Mouse (Mus musculus) CH12.LX (cell line): Measurements from ENCODE around the gene Prkag2. TPM values are rescaled to one million over a fixed set of nuclear protein-coding genes. Genes with fewer than 3 reads are reported as not detected.

Experiments
- DNase-seq: peaks from one replicate; pipeline ENCODE4 v3.0.0-alpha.2; 2013; ENCODE audit errors: extremely low read depth
- H3K27ac ChIP-seq: 2 replicates; pipeline ENCODE4 v1.5.1; 2012; ENCODE audit warnings: low read depth, mild to moderate bottlenecking, control low read depth, moderate library complexity; ENCODE audit not compliant: insufficient read depth
- H3K27me3 ChIP-seq: replicated peaks from 2 replicates; pipeline ENCODE3; 2012; ENCODE audit warnings: inconsistent platforms
- H3K36me3 ChIP-seq, 2 experiments: replicated peaks in 1 of 2; 2 replicates each; pipeline versions ENCODE3 to v1.6.1; 2012; ENCODE audit warnings: inconsistent platforms in 1 of 2, low read length in 1 of 2, mild to moderate bottlenecking in 1 of 2, mixed read lengths in 1 of 2, moderate library complexity in 1 of 2; ENCODE audit not compliant: control insufficient read depth in 1 of 2, insufficient read depth in 1 of 2
- H3K4me1 ChIP-seq, 2 experiments: 2 replicates each; pipeline ENCODE4 v1.6.1; 2012; ENCODE audit warnings: inconsistent platforms in 1 of 2, moderate library complexity in 1 of 2; ENCODE audit not compliant: insufficient read depth in 2 of 2, control insufficient read depth in 1 of 2
- H3K4me2 ChIP-seq: 2 replicates; pipeline ENCODE4 v1.6.1; 2012; ENCODE audit warnings: low read depth, mild to moderate bottlenecking, control low read depth; ENCODE audit not compliant: poor library complexity, insufficient read depth, severe bottlenecking
- H3K4me3 ChIP-seq, 3 experiments: fragments of 150-350 bp in 1 of 3; sonication (generic) in 1 of 3; replicated peaks in 1 of 3; 2 replicates each; pipeline versions ENCODE3 to v1.5.1; 2011 to 2012; ENCODE audit warnings: low read depth in 2 of 3, low read length in 2 of 3, mild to moderate bottlenecking in 2 of 3, moderate library complexity in 2 of 3, control low read depth in 1 of 3, improper control_type of control experiment in 1 of 3, inconsistent platforms in 1 of 3, mixed read lengths in 1 of 3; ENCODE audit not compliant: poor library complexity in 1 of 3
- H3K79me2 ChIP-seq: replicated peaks from 2 replicates; pipeline ENCODE4 v1.6.1; 2012; ENCODE audit warnings: mild to moderate bottlenecking, moderate library complexity; ENCODE audit not compliant: control insufficient read depth, poor library complexity, insufficient read depth, severe bottlenecking; ENCODE audit errors: extremely low read depth
- H3K9ac ChIP-seq: 2 replicates; pipeline ENCODE4 v1.6.1; 2012; ENCODE audit warnings: low read depth, mild to moderate bottlenecking, control low read depth, moderate library complexity; ENCODE audit not compliant: insufficient read depth
- H3K9me3 ChIP-seq: replicated peaks from 2 replicates; pipeline ENCODE3; 2012; ENCODE audit warnings: low read length, inconsistent platforms, mixed read lengths
- BHLHE40 ChIP-seq: IDR thresholded peaks from 2 replicates; pipeline ENCODE4 v1.6.1; 2011; ENCODE audit warnings: mild to moderate bottlenecking, low read depth, low read length, improper control_type of control experiment
- CHD1 ChIP-seq: IDR thresholded peaks from 2 replicates; pipeline ENCODE4 v1.6.1; 2012; ENCODE audit warnings: low read depth, low read length, improper control_type of control experiment, inconsistent platforms
- CTCF ChIP-seq, 2 experiments: IDR thresholded peaks in 1 of 2; conservative IDR thresholded peaks in 1 of 2; 2 replicates each; pipeline ENCODE4 v1.5.1; 2011 to 2012; ENCODE audit warnings: low read depth in 2 of 2, low read length in 2 of 2, improper control_type of control experiment in 1 of 2, inconsistent platforms in 1 of 2, mild to moderate bottlenecking in 1 of 2, moderate library complexity in 1 of 2
- ELF1 ChIP-seq: IDR thresholded peaks from 2 replicates; pipeline ENCODE4 v1.6.1; 2014; ENCODE audit warnings: low read depth, mild to moderate bottlenecking, inconsistent platforms, low read length, improper control_type of control experiment
- EP300 ChIP-seq: IDR thresholded peaks from 2 replicates; pipeline ENCODE4 v1.6.1; 2011; ENCODE audit warnings: low read length, improper control_type of control experiment
- GABPA ChIP-seq: IDR thresholded peaks from 2 replicates; pipeline ENCODE4 v1.6.1; 2012; ENCODE audit warnings: low read depth, low read length, improper control_type of control experiment, inconsistent platforms; ENCODE audit not compliant: insufficient replicate concordance
- HCFC1 ChIP-seq: IDR thresholded peaks from 2 replicates; pipeline ENCODE4 v1.6.1; 2012; ENCODE audit warnings: low read depth, mild to moderate bottlenecking, inconsistent platforms, low read length, improper control_type of control experiment
- KAT2A ChIP-seq: IDR thresholded peaks from 2 replicates; pipeline ENCODE4 v1.6.1; 2012; ENCODE audit warnings: low read length, improper control_type of control experiment, inconsistent platforms; ENCODE audit not compliant: insufficient replicate concordance
- MAX ChIP-seq: IDR thresholded peaks from 2 replicates; pipeline ENCODE4 v1.6.1; 2011; ENCODE audit warnings: low read length, improper control_type of control experiment
- MYC ChIP-seq: IDR thresholded peaks from 2 replicates; pipeline ENCODE4 v1.6.1; 2011; ENCODE audit warnings: low read depth, mild to moderate bottlenecking, improper control_type of control experiment, low read length
- POLR2A ChIP-seq: IDR thresholded peaks from 2 replicates; pipeline ENCODE4 v1.6.1; 2011; ENCODE audit warnings: low read depth, mild to moderate bottlenecking, improper control_type of control experiment, low read length
- RAD21 ChIP-seq: IDR thresholded peaks from 2 replicates; pipeline ENCODE4 v1.6.1; 2011; ENCODE audit warnings: low read depth, mild to moderate bottlenecking, low read length, improper control_type of control experiment, moderate library complexity
- RCOR1 ChIP-seq: conservative IDR thresholded peaks from 2 replicates; pipeline ENCODE4 v1.6.1; 2012; ENCODE audit warnings: low read depth, mild to moderate bottlenecking, inconsistent platforms, low read length, improper control_type of control experiment
- SMC3 ChIP-seq: IDR thresholded peaks from 2 replicates; pipeline ENCODE4 v1.6.1; 2011; ENCODE audit warnings: low read depth, low read length, improper control_type of control experiment
- TBP ChIP-seq: conservative IDR thresholded peaks from 2 replicates; pipeline ENCODE4 v1.6.1; 2011; ENCODE audit warnings: low read depth, low read length, improper control_type of control experiment
- TCF12 ChIP-seq: IDR thresholded peaks from 2 replicates; pipeline ENCODE4 v1.6.1; 2014; ENCODE audit warnings: low read depth, mild to moderate bottlenecking, inconsistent platforms, low read length, improper control_type of control experiment
- UBTF ChIP-seq: IDR thresholded peaks from 2 replicates; pipeline ENCODE4 v1.6.1; 2012; ENCODE audit warnings: low read depth, mild to moderate bottlenecking, inconsistent platforms, low read length, improper control_type of control experiment, moderate library complexity
- USF1 ChIP-seq: IDR thresholded peaks from 2 replicates; pipeline ENCODE4 v1.6.1; 2014; ENCODE audit warnings: low read depth, mild to moderate bottlenecking, inconsistent platforms, low read length, improper control_type of control experiment
- ZC3H11A ChIP-seq: IDR thresholded peaks from 2 replicates; pipeline ENCODE4 v1.6.1; 2012; ENCODE audit warnings: low read depth, mild to moderate bottlenecking, inconsistent platforms, low read length, improper control_type of control experiment
- ZKSCAN1 ChIP-seq: IDR thresholded peaks from 2 replicates; pipeline ENCODE4 v1.6.1; 2012; ENCODE audit warnings: low read depth, inconsistent platforms, low read length, improper control_type of control experiment, borderline replicate concordance
- ZMIZ1 ChIP-seq: IDR thresholded peaks from 2 replicates; pipeline ENCODE4 v1.6.1; 2012; ENCODE audit warnings: low read depth, mild to moderate bottlenecking, inconsistent platforms, low read length, improper control_type of control experiment
- dilution Hi-C: fragments of 300-500 bp; cut with MboI; formaldehyde crosslinking; loops from 2 replicates; pipeline ENCODE4 v1.14.3; 2020; ENCODE audit warnings: low sequenced_read_pairs; ENCODE audit not compliant: extremely low pct_unique_long_range_greater_than_20kb, extremely low pct_ligation_motif_present
- in situ Hi-C: fragments of 300-500 bp; cut with MboI; formaldehyde crosslinking; loops from 3 replicates; pipeline ENCODE4 v1.14.3; 2019; ENCODE audit warnings: low sequenced_read_pairs, low pct_ligation_motif_present, low pct_unique_long_range_greater_than_20kb, mixed read lengths
- polyA plus RNA-seq: library from polyadenylated mRNA; unstranded; fragments of >175 nt; gene quantifications from 2 replicates; pipeline ENCODE4 v1.2.1, GENCODE M21; 2012; ENCODE audit warnings: low read depth; ENCODE audit not compliant: insufficient read length
- total RNA-seq, 2 experiments: library from RNA; depleted of rRNA; stranded (reverse); fragments of 300-350 nt in 1 of 2; fragments of >200 nt in 1 of 2; gene quantifications; 2 replicates each; pipeline ENCODE4 v1.2.3; 2012 to 2014

Prkag2 gene
- total and polyA plus RNA-seq, 3 experiments, result 4.6 to 21.2 (median 8.8) TPM

GRCm38 (mm10) chr5:25009770-25010169, 90.7 kb downstream of the Prkag2 start:
- peak; percentile 83 for DNase-seq
- Histone ChIP-seq H3K4me2 (peak overlapping the region; percentile 7; the same call in 1 of the 2 replicates), H3K4me1 (peaks cover 19 to 42% of the 10 kb centered on the region in 2 experiments), H3K36me3 (peaks cover 0 to 4% of the 10 kb centered on the region in 2 experiments), H3K79me2 (no peaks in the 10 kb centered on the region), H3K9me3 (no peaks in the 10 kb centered on the region), H3K27me3 (no peaks in the 10 kb centered on the region), H3K27ac (no peak overlapping the region), H3K9ac (no peak overlapping the region), H3K4me3 (no peak overlapping the region)
- TF ChIP-seq EP300 (no peak), MAX (no peak), BHLHE40 (peak; percentile 40), GABPA (no peak), UBTF (no peak), KAT2A (no peak), CTCF (conservative IDR thresholded peaks at IDR 0.05 in 1 of 2, IDR thresholded peaks at IDR 0.05 in 1 of 2; ENCODE audit: low read depth in 2 of 2, low read length in 2 of 2) (no peak)
- dilution Hi-C loops (no loop called here), in situ Hi-C loops (no loop called here)

- no peak for DNase-seq
- H3K79me2 ChIP-seq, result no peaks in the 10 kb centered on the region
- no peaks in the 10 kb centered on the region for H3K27me3 ChIP-seq
- in situ Hi-C loops, result no loop called here
- peaks cover 19 to 42% of the 10 kb centered on the region in 2 experiments for H3K4me1 ChIP-seq
- no peaks in the 10 kb centered on the region for H3K9me3 ChIP-seq
- no peak overlapping the region for H3K9ac ChIP-seq
- no peak for TF ChIP-seq ZC3H11A
- no peak for TF ChIP-seq MYC
- no peak for TF ChIP-seq ZMIZ1
- no peak for TF ChIP-seq POLR2A
- TF ChIP-seq TBP, result no peak
- TF ChIP-seq ZKSCAN1, result no peak
- TF ChIP-seq RAD21, result no peak
- H3K4me3 ChIP-seq, result no peak overlapping the region
- dilution Hi-C loops, result no loop called here
- H3K36me3 ChIP-seq, result peaks cover 0 to 4% of the 10 kb centered on the region in 2 experiments
- peak overlapping the region; percentile 9; the same call in 1 of the 2 replicates for H3K4me2 ChIP-seq
- no peak overlapping the region for H3K27ac ChIP-seq
These were observed 91.5 kb downstream of the Prkag2 start for GRCm38 (mm10) chr5:25008966-25009365.

- peak; percentile 80 for DNase-seq
- H3K36me3 ChIP-seq, result no peaks in the 10 kb centered on the region
- in situ Hi-C loops, result no loop called here
- no peak overlapping the region for H3K4me3 ChIP-seq
- no peak overlapping the region for H3K4me2 ChIP-seq
- peaks cover 19 to 42% of the 10 kb centered on the region in 2 experiments for H3K4me1 ChIP-seq
- no peak overlapping the region for H3K27ac ChIP-seq
- dilution Hi-C loops, result no loop called here
- no peaks in the 10 kb centered on the region for H3K9me3 ChIP-seq
- H3K9ac ChIP-seq, result no peak overlapping the region
- no peaks in the 10 kb centered on the region for H3K27me3 ChIP-seq
- peak; percentile 73 for TF ChIP-seq SMC3
- no peak for TF ChIP-seq CHD1
- TF ChIP-seq ELF1, result no peak
- no peak for TF ChIP-seq RCOR1
- TF ChIP-seq TCF12, result no peak
- peak; percentile 29 for TF ChIP-seq RAD21
- TF ChIP-seq USF1, result no peak
- TF ChIP-seq HCFC1, result no peak
- no peak for TF ChIP-seq MAX
- TF ChIP-seq TBP, result no peak
- peak; percentile 82 to 84 for TF ChIP-seq CTCF (conservative IDR thresholded peaks at IDR 0.05 in 1 of 2, IDR thresholded peaks at IDR 0.05 in 1 of 2; ENCODE audit: low read depth in 2 of 2, low read length in 2 of 2)
- TF ChIP-seq BHLHE40, result no peak
- H3K79me2 ChIP-seq, result no peaks in the 10 kb centered on the region
These were observed 93.6 kb downstream of the Prkag2 start for GRCm38 (mm10) chr5:25006848-25007247.
